Mouse (Mus musculus) heart, postnatal 10 days (tissue): ENCODE measurements around the gene Pax5. TPM values are rescaled to one million over a fixed set of nuclear protein-coding genes. Genes with fewer than 3 reads are reported as not detected.

Source experiments
- DNase-seq, 2 experiments: peaks; one replicate each; pipeline ENCODE4 v3.0.0; 2021
- intact Hi-C: fragments of 180-260 bp; cut with DNase I; formaldehyde crosslinking; loops from one replicate; pipeline ENCODE4 v1.15.1; 2025
- total RNA-seq, 2 experiments: library from RNA; stranded (reverse); gene quantifications; 2 replicates each; pipeline ENCODE4 v1.2.3; 2021

Gene Pax5
- total RNA-seq, 2 experiments from 2014 or later, result 1.1 to 1.2 TPM

DNA sequence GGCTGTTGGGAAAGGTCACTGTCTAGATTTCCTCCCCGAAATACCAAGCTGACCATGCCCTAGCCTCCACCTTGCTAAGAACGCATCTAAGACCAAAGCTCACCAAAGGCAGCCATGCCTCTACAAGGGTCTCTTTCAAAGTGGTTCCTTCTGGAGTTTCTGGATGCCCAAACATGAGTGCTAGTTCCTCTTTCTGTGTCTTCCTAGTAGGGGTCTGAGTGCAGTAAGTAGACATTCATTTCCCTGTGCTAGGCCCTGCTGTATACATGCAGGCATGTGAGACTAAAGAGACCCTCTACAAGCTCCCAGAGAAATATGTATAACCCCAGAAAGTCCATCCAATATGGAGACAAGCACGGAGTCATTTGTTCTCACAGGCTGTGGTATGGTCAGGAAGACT lies 97.9 kb downstream of the Pax5 start:
- no peak for DNase-seq

DNA sequence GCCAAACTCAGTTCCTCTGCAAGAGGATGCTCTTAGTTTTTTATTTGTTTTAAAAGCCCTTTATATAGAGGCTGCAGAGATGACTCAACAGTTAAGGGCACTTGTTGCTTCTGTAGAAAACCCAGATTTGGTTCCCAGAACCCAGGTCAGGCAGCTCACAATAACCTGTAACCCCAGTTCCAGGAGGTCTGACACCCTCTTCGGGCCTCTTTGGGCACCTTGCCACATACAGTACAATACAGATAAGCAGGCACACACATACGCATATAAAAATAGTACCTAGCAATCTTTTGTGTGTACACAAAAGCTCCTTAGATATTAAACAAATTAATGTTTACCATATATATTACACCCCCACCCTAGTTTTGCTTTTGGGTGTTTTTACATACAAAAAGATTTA lies 104.8 kb downstream of the Pax5 start:
- intact Hi-C loops, result no loop called here
- peak; percentile 69 to 79 for DNase-seq

More for the DNA sequence above, 97.9 kb downstream of the Pax5 start:
- intact Hi-C loops, result no loop called here

DNA sequence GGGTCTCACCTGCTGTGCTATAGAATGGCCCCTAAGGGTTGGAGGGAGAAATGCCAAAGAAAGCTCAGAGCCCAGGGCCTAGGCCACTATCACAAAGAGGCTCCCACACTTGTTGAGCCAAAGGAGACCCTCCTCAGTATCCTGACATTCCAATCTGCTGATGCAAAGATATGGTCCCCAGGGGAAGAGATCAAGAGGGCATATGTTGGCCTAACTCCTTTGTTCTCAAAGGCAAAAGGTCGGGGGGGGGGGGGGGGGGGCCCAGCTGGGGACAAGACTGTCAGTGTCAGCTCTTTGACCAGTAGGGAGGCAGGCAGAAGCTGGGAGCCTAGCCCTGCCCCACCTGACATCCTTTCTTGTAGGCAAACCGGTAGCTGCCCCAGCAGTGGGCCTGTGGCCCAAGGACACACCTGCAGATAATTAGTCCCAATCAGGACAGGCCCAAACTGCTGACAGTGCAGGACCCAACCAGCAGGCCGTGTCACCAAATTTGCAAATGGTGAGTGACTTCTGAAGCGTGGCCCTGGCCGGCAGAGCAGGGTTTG lies 108.0 kb downstream of the Pax5 start:
- intact Hi-C loops, result no loop called here
- no peak for DNase-seq

DNA sequence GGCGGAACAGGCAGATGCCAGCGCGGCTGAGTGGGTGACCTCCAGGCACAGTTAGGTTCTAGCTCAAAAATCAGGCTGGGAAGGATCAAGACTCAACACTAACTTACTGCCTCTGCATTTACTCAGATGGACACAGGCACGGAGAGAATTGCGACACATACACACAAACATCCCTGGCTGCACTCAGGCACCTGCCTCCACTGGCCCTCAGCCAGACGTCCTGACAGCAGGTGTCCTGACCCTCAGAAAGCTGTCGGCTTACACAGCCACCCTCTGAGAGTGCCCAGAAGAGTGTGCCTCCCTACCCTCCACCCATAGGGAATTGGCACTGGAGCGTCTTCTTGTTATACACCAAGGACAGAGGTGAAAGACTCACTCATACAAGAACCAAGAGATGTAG lies 108.9 kb downstream of the Pax5 start:
- intact Hi-C loops, result no loop called here
- peak; percentile 15 to 27 for DNase-seq

DNA sequence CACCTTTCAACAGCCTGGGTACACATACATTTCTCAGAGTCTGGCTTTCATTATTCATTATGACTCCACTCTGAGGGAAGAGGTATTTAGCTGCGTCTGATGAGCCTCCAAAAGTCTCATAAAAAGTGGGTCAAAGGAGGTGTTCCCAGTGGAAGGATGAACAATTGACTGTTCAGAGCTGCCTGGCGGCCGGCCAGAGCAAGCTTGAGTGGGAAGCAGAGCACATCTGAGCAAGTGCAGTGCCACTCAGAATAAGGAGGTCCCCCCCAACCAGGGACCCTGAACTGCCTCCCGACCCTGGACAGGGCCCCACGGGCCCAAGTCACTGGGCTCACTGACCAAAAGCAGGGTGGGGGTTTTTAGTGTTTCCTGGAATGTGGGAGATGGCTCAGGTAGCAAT lies 109.4 kb downstream of the Pax5 start:
- peak; percentile 9 to 13 for DNase-seq

DNA sequence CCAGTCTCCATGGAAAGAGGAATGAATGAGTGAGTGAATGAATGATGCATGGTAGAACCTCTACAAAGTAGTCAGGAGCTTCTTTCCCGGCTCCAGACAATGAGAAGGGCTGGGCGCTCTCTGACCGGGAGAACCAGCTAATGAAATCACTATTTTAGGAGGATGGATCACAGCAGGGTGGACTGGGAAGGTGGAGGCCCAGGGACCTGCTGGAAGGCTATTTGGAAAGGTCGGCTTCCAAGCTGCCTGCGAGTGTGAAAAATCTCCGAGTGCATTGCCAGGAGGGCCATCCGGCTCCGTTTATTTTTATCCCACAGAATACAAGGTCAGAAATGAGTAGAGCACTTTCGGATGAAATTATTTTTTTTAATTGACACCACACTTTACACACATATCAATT lies 112.3 kb downstream of the Pax5 start:
- intact Hi-C loops, result no loop called here
- DNase-seq, result peak; percentile 34 to 35

More for the DNA sequence above, 109.4 kb downstream of the Pax5 start:
- intact Hi-C loops, result no loop called here

DNA sequence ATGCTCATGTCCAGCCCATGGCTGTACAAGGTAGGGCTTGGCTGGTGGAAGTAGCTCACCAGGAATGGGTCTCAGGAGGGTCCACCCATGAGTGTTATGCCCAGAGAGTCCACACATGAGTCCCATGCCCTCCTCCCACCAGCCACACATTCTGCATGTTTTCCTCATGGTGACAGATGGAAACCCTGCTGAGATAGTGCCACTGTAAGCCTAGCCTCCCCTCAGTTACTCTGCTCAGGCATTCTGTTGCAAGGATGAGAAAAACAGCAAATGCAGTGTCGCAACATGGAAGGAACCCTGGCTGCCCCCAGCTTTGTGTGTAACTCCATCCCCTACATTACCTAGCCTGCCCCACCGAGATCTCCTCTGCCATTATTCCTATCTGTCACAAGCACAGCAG lies 117.2 kb downstream of the Pax5 start:
- intact Hi-C loops, result no loop called here
- DNase-seq, result no peak

DNA sequence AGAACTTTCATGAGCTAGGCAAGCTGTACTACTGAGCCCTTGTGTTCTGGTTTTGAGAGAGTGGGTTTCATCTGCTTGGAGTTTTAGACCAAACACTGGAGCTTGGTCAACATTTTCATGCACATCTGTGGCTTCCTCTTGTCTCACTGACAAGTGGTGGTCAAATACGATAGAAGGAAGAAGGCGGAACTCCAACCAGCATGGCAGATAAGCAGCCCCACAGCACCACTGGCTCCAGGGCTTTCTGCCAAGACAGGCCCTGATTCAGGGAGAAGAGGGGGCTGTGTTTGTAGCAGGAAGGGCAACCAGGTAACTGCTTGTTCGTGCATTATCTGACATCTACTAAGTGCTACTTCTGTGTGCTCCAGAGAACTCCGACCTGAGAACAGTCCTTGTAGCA lies 127.6 kb downstream of the Pax5 start:
- DNase-seq, result no peak
- intact Hi-C loops, result no loop called here

DNA sequence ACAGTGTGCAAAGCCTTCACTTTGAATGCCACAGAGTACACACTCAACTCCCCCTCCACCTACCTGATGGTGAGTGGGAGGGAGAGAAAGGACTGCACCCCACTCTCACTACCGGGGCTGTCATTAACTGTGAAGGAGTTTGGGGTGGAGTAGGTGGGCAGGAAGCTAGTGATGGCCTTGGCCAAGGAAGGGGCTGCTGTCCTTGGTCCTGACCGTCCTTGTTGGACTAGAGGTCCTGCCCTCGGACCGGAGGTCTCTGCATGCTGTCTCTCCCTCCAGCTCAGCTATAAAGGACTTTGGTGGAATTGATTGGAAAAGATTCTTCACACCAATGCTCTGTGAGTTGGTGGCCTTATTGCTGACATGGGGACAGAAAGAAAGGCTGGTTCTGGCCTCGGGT lies 131.7 kb downstream of the Pax5 start:
- intact Hi-C loops, result loop anchor here (5.0 kb wide), 1 partner anchor 334 kb away; no protein-coding TSS in a partner anchor
- peak; percentile 21 to 46 for DNase-seq

DNA sequence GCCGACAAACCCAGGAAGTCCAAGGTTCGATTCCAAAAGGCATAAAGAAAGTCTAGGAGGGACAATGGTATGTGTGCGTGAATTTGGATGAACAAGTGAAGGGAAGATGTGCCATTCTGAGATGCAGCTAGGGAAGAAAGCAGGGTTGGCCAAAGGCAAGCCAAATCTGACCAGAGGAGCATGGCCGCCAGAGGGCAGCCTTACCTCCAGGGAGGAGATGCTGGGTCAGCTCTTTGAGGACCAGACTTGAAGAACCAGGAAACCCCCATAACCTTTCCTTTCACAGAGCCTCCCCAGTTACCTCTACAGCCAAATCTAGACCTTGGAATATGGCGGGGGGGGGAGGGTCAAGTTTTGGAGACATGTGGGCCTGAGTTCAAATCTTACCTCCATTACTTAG lies 133.0 kb downstream of the Pax5 start:
- DNase-seq, result peak; percentile 47 to 69
- intact Hi-C loops, result loop anchor here (1.0 to 5.0 kb wide), 2 partner anchors 92 to 335 kb away; no protein-coding TSS in a partner anchor

DNA sequence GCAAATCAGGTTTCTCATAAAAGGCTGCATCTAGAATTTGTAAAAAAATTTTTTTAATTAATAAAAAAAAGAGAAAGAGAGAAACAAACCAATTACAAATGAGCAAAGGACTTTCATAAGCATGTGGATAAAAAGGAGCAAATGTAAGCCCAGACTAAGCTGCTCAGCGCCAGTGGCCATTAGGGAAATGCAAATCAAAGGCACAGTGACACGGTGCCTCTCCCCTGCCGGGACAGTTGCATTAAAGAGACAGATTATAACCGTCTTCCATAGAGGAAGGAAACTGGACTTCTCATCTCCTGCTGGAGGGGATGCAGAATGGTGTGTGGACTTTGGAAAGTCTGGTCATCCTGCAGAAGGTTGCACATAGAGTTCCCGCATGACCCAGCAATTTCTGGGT lies 133.5 kb downstream of the Pax5 start:
- intact Hi-C loops, result loop anchor here (1.0 to 5.0 kb wide), 2 partner anchors 93 to 336 kb away; no protein-coding TSS in a partner anchor
- DNase-seq, result no peak

DNA sequence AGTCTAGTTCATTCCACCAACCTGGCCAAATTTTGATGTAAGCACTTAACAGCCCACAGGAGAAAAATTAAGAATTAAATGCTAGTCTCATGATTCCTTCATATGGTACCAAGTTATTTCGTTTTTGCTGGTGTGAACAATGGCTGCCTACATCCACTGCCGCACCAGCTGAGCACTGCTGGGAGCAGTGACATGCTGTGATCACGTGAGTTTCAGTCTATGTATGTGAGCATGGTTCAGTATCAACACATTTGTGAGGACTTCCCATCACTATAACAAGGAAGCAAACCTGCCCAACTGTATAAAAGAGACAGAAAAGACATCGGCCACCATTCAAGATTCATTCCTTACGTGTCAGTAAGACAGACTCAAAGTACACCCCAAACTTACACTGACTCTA lies 137.3 kb downstream of the Pax5 start:
- DNase-seq, result no peak
- intact Hi-C loops, result no loop called here

DNA sequence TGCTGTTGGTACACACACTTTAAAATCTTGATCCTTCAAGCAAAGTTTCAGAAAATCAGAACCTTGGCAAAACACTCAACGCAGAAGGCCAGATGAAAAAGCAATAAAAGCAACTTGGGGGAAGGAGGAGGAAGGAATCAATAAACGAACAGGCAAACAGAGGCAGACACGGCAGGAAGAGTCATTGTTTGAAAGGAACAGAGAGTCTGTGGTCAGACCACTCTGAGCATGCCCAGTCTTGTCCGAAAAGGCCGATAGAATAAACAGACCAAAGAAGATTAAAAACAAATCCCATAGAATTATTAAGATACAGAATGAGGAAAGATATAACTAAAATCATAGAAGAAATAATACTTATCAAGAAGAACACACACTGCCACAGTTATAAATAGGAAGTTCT lies 137.9 kb downstream of the Pax5 start:
- DNase-seq, result no peak
- intact Hi-C loops, result no loop called here

DNA sequence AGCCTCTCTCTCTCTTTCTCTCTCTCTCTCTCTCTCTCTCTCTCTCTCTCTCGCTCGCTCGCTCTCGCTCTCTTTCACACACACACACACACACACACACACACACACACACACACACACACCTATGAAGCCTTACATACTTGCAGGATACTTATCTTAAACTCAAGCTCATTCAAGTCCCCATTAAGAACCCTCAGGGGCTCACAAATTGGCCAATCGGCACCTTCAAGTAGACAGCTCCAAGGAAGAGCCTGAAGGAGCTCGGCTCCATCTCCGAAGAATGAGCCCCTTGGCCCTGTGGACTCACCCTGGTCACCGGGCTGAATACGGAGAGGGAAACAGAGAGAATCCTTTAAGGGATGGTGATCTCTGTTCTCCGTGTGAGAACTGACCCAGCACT lies 141.1 kb downstream of the Pax5 start:
- intact Hi-C loops, result no loop called here
- no peak for DNase-seq

DNA sequence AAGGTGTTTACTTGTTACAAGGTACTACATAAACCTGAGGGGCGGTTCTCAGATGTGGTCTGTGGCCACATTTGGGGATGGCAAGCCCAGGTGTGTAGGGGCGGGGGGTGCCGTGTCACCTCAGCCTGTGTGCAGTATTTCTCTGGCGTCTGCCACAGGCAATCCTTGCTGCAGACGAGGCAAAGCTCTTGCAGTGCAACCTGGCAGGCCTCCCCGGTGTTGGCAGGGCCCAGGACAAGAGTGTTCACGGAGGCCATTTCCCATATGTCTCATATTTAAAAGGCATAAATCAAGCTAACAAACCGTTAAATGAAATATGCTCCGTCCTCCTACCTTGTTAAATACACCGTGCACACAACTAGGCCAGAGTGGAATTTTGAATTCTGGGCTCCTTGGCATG lies 141.6 kb downstream of the Pax5 start:
- intact Hi-C loops, result no loop called here
- DNase-seq, result no peak

DNA sequence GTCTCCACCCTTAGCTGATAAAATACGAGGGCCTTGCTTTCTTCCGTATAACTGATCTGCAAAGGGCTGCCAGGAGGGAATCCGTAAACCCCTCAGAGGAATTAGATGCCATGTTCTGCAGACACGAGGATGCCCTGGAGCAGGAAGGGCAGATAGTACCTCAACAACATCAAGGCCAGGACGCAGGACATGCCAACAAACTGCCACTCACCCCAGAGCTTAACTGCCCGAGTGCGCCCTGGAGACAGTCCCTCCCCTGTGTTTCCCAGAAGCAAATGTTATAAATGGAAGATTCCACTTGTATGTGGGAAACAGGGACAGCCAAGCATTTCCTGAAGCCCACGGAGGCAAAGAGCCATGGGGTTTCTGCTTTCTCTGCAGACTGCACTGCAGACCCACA lies 143.9 kb downstream of the Pax5 start:
- intact Hi-C loops, result no loop called here
- no peak for DNase-seq

DNA sequence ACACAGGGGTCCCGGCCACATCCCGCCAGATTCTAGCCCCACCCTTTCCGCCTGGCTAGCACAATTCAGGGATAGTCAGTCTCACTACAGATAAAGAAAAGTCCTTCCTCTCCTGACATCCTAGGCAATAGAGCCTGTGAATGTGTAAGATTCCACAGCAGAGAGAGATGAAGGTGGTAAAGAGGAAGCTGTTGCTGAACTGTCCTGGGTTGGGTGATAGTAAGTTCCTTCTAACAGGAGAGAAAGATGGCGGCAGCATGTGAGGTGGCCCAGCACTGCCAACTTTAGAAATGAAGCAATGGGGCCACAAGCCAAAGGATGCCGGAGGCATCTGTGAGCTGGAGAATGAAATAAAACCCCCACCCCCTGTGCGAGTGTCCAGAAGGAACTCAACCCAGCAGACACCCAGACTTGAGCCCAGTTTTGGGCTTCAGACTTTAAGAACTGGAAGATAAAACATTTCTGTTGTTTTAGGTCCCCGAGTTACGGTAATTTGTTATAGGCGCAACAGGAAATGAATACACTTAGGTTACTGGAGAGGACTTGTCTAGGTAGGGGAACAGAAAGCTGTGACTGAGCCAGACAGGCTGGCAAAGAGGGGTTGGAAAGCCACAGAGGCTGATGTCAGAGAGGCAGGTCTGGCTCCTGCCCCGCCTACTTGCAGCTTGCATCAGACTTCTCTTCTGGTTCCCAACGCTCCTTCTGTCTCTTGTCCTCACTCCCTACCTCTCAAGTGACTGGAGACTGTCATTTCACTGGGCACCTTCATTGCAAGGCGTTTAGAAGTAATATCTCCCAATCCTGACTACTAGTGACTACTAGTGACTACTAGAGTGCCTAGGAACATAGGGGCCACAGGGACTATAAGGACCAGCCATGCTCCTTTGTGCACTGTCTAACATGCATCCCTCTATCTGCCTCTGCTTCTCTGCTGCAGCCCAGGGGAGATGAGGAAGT lies 144.9 kb downstream of the Pax5 start:
- intact Hi-C loops, result no loop called here
- DNase-seq, result no peak

DNA sequence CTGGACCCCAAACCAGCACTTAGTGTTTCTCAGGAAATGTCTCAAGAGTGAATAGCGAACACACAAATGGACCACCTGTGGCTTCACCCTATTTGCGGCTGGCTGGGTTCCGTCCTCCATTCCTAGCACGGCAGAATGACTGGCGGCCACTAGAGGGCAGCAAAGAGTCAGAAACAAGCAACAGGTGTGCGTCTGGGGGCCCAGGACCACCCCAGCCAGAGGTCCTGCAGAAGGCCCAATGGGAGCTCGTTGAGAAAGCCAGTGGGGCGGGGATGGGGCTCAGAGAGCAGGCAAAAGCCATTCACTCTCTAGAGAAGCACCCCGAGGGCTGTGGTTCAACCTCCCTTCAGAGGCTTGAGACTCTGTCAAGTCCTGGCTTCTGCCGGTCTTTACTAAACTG lies 145.7 kb downstream of the Pax5 start:
- peak; percentile 65 to 78 for DNase-seq
- intact Hi-C loops, result loop anchor here (1.0 to 5.0 kb wide), 2 partner anchors 105 to 348 kb away; no protein-coding TSS in a partner anchor

DNA sequence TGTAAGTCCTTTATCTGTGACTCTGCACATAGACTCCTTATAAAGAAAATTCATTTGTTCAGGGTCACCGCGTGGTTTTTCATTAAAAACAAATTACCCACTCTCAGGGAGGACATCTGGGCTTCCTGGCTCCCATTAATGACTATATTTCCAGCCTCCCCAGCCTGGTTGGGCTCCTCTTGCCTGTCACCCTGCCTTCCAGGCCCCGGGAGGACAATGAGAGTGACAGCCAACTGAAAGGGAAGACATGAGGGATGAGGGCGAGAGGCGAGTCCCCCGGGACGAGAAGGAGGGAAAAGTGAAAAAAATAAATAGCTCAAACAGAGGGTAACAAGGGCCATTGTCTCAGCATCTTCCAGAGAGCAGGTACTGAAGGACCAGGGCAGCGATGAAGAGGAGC lies 149.3 kb downstream of the Pax5 start:
- no peak for DNase-seq
- intact Hi-C loops, result loop anchor here (5.0 kb wide), 1 partner anchor 351 kb away; no protein-coding TSS in a partner anchor

DNA sequence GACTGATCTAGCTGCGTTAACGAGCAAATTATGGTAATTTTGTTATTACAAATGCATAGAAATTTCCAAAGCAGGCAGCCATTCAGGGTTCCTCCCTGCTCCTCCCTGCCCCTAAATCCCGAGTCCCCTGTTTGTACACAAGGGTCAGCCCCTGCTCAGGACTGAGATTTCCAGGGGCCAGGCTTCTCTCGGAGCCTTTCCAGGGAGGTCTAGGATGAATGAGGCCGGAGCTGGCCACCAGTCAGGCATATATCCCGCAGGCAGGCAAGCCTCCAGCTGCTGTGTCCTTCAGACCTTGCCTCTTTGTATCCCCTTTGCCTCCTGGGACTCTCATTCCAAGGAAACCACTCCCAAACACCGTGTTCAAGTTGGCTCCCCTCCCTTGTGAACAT lies 151.7 kb downstream of the Pax5 start:
- no peak for DNase-seq
- intact Hi-C loops, result no loop called here

DNA sequence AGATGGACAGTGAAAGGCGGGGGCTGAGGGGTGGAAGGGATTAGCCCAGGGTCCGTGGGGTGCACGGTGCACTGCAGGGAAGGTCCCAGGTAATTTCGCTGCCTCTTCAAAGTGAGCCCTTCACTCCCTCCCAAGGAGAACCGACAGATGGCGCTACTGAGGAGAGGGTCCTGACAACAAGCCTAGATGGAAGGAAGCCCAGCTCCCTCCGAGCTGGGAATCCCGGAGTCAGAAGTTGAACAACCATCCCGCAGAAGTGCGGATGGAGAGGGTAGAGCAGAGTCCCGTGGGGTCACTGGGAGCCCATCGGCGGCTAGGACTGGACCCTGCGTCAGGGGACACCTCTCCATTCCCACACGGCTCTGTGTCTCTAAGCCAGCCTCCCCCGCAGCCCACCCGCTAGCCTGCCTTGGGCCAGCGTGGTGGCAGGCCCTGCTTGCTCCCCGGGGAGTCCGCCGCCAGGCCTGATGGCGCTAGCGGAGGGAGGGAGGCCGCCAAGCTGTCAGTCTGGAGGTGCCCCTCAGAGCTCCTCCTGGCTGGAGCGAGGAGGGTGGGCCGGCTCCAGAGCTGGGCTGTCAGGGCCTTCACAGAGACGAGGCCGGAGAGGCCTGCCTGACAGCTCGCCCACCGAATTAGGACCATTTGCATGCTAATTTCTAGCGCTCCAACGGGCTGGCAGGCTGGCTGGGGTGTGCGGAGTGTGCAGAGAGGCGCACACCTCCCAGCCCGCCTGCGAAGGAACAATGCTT lies 152.3 kb downstream of the Pax5 start:
- DNase-seq, result peak; percentile 40 to 64
- intact Hi-C loops, result no loop called here
